Mouse (Mus musculus) frontal cortex, postnatal 25 days (tissue): ENCODE data around the gene Tprn.
"Not testable (repeated sequence)": the region's sequence is repeated elsewhere in the genome, so short reads cannot be mapped to it uniquely, and the experiment has no call there.

Experiments used
- DNase-seq, 2 experiments: peaks; one replicate each; pipeline ENCODE4 v3.0.0; 2022; ENCODE audit warnings: low spot score in 2 of 2

The Tprn gene

DNA sequence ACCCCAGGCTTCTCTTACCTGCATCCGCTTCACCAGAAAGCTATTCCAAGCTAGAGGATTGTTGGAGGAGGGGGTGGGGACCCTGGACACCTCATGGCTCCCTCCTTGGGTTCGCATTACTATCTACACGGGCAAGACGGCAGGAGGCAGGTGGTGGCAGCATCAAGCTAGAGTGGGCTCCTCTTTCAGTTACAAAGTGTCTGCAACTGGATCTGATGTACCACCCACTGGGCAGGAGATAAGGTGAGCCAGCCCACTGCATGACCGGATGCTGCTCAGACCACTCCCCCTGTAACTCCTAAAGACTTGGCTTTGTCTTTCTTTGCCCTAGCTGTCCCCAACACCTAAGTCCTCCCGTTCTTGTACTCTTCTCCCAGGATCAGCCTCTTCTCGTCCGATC, 25.8 kb upstream of the Tprn start, which contains the start of gene Rnf224:
Gene Rnf224, minus strand, starts transcription at position 174 of the 400 bp plus-strand sequence.
- DNase-seq: no peak

- DNase-seq: no peak
Measured at GRCm38 (mm10) chr2:25237522-25237921, 24.9 kb upstream of the Tprn start.

- no peak for DNase-seq
Measured at GRCm38 (mm10) chr2:25238106-25238505, 24.3 kb upstream of the Tprn start.

- DNase-seq: no peak
Measured at GRCm38 (mm10) chr2:25239766-25240165, 22.7 kb upstream of the Tprn start.

DNA sequence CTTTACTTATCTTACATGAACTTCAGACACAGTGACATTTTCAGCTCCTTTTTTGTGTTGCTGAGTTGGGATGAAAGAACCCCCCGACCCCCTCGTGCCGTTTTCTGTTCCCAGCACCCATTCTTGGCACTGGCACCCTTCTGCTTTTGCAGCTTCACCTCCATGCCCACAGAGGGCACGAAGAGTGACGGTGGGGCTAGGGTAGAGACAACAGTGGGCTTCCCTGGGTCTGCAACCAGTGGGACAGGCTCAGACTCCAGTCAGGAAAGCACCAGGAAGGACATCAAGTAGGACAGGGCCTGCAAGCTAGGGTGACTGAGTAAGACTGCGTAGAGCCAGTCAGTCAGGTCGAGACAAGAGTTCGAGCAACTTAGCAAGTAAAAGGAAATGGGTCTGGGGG, 22.1 kb upstream of the Tprn start:
- DNase-seq: no peak

- DNase-seq: peak; percentile 33 to 50
Measured at GRCm38 (mm10) chr2:25240723-25241437, 21.5 kb upstream of the Tprn start.

DNA sequence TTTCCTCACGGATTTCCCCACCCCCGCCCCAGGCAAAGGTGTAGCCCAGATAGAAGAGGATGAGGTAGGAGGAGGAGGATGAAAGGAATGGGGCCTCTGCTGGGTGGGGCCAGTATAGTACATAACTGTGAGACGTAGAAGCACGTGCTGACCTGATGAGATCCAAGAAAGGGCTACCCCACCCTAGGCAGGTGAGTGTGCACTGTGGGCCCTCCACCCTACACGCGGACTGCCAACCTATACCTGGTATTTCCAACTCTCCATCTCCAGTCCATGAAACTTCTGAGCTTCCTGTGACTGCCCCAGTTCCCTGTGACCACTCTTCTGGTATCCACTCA, 21.0 kb upstream of the Tprn start:
- DNase-seq: no peak

- peak in 1 of 2 experiments; percentile 36 for DNase-seq
Measured at GRCm38 (mm10) chr2:25242101-25242506, 20.3 kb upstream of the Tprn start, which contains the start of the genes Rnf208 and Cysrt1. Rnf208 (plus strand) TSS chr2:25242255. Cysrt1 (minus strand) TSS chr2:25242452.

- no peak for DNase-seq
Measured at GRCm38 (mm10) chr2:25243342-25243741, 19.1 kb upstream of the Tprn start.

- no peak for DNase-seq
Measured at GRCm38 (mm10) chr2:25244144-25244543, 18.3 kb upstream of the Tprn start.

DNA sequence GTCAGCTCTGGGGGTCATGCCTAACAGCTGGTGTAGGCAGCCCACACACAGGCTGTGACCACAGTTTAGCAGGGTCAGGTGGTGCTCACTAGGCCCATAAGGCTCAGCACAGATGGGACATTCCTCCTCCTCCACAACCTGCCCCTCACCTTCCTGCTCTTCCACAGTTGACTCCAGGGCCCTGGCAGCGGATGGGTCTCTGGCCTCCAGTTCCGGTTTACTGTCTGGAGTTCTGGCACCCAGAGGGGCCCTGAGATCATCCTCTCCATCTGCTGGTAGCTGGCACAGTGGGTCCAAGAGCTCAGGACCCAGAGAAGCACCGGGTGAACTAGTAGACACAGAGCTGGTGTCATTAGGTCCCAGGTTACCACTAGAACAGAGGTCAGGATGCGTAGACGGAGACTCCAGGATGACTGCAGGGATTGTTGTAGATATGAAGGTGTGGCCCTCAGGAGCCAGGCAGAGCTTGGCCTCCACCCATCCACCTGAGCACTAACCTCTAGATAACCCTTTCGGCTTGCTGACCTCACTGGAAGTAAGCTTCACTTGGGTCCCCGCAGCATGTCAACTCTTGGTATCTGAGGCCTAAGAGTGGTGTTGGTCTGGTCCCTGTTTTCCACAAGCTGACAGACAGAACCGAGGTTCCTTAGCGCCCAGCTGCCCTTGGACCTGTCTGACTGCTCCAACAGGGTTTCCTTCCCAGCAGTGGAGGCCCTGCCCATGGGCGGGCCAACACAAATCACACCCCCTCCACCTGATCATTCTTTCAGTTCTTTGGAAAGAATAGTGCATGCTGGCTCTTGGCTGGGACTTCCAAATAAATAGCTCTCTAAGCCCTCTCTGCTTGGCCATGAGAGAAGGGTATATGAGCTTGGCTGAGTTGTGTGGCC, 16.0 kb upstream of the Tprn start, which contains the start of gene AL732309.1:
Gene AL732309.1, minus strand, starts transcription at position 681 of the 890 bp plus-strand sequence.
- DNase-seq: no peak

DNA sequence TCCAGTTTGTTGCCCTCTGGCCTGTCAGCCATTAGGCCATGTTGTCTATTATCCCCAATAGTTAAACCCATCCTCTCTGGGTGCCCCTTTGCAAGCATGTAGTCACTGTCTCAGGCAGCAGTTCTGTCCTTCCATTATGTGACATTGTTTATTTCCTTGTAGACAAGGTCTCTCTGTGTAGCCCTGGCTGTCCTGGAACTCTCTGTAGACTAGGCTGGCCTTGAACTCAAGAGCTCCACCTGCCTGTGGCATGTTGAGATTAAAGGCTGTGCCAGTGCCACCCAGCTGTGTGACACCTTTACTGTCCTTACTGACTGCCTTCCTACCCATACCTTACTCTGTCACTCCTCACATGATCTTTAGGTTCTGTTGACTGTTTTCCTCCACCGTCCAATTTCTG, 10.1 kb upstream of the Tprn start:
- DNase-seq: no peak

DNA sequence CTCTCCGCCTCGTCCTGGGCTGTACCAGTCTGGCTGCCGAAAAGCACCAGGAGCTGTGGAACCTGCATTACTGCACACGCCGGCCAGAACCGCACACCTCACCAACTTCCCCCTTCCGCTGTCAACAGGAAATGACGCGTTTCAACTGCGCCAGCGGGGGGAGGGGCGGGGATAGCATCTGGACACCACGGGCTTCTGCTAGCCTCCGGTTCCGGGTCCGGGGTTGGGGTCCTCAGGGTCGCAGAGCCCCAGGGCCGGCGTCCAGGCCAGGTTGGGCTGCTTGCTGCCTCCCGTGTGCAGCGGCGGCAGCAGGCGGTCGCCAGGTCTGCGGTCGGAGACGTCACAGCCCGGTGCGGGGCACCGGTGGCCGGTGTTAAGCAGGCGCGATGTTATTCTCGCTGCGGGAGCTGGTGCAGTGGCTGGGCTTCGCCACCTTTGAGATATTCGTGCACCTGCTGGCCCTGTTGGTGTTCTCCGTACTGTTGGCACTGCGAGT, 7.1 kb upstream of the Tprn start, which contains the start of gene Tmem203:
Gene Tmem203, plus strand, starts transcription at position 156 of the 496 bp plus-strand sequence.
- DNase-seq: peak; percentile 81 to 82

GRCm38 (mm10) chr2:25256443-25257109, 5.8 kb upstream of the Tprn start:
- not testable (repeated sequence) for DNase-seq

GRCm38 (mm10) chr2:25257250-25257649, 5.2 kb upstream of the Tprn start:
- not testable (repeated sequence) for DNase-seq

GRCm38 (mm10) chr2:25258887-25259286, 3.5 kb upstream of the Tprn start:
- no peak for DNase-seq

DNA sequence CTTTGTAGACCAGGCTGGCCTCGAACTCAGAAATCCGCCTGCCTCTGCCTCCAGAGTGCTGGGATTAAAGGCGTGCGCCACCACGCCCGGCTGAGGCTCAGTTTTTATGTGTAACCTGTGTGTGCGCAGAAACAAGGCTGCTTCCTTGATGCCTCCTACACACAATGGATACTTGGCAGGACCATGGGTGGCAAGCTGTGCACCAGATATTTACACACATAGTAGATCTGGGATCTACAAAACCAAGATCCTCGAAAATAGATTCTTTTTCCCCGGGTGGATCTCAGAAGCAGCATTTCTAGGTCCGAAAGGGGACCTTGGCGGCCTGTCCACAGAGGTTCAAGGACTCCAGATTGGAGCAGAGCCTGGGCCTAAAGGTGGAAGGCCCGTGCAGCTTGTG, 548 bp upstream of the Tprn start:
- no peak for DNase-seq

GRCm38 (mm10) chr2:25262795-25263622, 591 bp downstream of the Tprn start:
- DNase-seq: no peak

- no peak for DNase-seq
Measured at GRCm38 (mm10) chr2:25263623-25264285, 1.3 kb downstream of the Tprn start.

- DNase-seq: no peak
Measured at GRCm38 (mm10) chr2:25264286-25264660, 1.9 kb downstream of the Tprn start.
